Mouse (Mus musculus): ENCODE measurements at regions not wholly inside any gene's neighbourhood (a gene's known extent, or its start where the extent isn't known, plus 50 kb on each side); places are given as distances from the start of the nearest gene placed in this dataset.

DNA sequence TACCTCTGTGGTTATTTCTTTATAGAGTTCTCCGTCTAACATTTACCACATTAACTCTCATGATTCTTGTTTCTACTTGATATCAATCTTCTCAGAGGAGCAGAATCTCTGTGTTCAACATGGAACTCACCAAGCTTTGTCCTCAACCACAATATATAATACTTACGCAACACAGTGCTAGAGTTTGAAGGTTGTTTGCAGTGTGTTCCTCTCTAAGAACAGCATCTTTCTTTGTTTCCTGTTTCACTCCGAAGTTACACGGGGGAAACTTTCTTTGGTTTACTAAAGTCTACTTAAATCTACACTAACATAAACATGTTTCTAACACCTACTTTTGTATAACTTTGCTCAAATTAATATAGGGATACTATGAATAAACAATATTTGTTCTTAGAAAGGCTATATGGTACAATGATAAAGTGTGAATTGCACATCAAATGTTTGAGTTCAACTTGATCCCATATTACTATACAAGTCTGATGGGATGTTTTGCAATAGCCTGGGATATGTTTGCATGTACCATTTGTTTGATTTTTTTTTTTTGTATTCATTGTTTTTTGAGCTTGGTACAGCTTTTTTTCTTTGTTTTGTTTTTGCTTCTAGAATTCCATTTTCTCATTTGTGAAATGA lies 985.2 kb upstream of the Got2 start:
- Histone ChIP-seq H3K9me3 (replicated peaks; ENCODE audit: insufficient read depth, low read length) (no peaks in the 10 kb centered on the region), H3K79me2 (ENCODE audit: control insufficient read depth, insufficient read depth, low read length, poor library complexity) (no peaks in the 10 kb centered on the region), H3K4me1 (ENCODE audit: control insufficient read depth in 1 of 2, insufficient read depth in 2 of 2, low read length in 2 of 2) (no peaks in the 10 kb centered on the region), H3K36me3 (ENCODE audit: control insufficient read depth in 1 of 2, insufficient read depth in 2 of 2, low read length in 2 of 2) (no peaks in the 10 kb centered on the region), H3K9ac (ENCODE audit: control insufficient read depth, low read depth, low read length, poor library complexity, severe bottlenecking) (no peak overlapping the region), H3K27ac (ENCODE audit: control insufficient read depth, low read depth, low read length) (no peak overlapping the region), H3K4me3 (ENCODE audit: control insufficient read depth in 1 of 2, insufficient read depth in 1 of 2, low read depth in 2 of 2, low read length in 2 of 2) (no peak overlapping the region), H3K27me3 (ENCODE audit: control insufficient read depth in 1 of 2, insufficient read depth in 2 of 2, low read length in 2 of 2) (no peaks in the 10 kb centered on the region)
- TF ChIP-seq CTCF (IDR thresholded peaks at IDR 0.05 in 2 of 3, conservative IDR thresholded peaks at IDR 0.05 in 1 of 3; ENCODE audit: control insufficient read depth in 1 of 3, insufficient read depth in 1 of 3, low read depth in 2 of 3, low read length in 3 of 3, poor library complexity in 1 of 3, severe bottlenecking in 1 of 3) (no peak), BHLHE40 (IDR thresholded peaks at IDR 0.05; ENCODE audit: borderline replicate concordance, low read depth, low read length) (no peak), USF1 (IDR thresholded peaks at IDR 0.05; ENCODE audit: low read depth, low read length) (no peak), POLR2AphosphoS2 (IDR thresholded peaks at IDR 0.05; ENCODE audit: low read length) (no peak), CHD2 (IDR thresholded peaks at IDR 0.05; ENCODE audit: low read length) (no peak), ZNF384 (IDR thresholded peaks at IDR 0.05; ENCODE audit: low read depth, low read length) (no peak), ELF1 (IDR thresholded peaks at IDR 0.05; ENCODE audit: low read depth, low read length) (no peak), POLR2A (IDR thresholded peaks at IDR 0.05; ENCODE audit: control insufficient read depth in 1 of 2, insufficient read depth in 1 of 2, low read depth in 1 of 2, low read length in 2 of 2, poor library complexity in 1 of 2) (no peak), HCFC1 (IDR thresholded peaks at IDR 0.05; ENCODE audit: low read depth, low read length) (no peak), JUND (IDR thresholded peaks at IDR 0.05; ENCODE audit: low read depth, low read length) (no peak), EP300 (IDR thresholded peaks at IDR 0.05; ENCODE audit: low read depth in 1 of 2, low read length in 2 of 2) (no peak), RCOR1 (IDR thresholded peaks at IDR 0.05; ENCODE audit: low read depth, low read length) (no peak), GABPA (IDR thresholded peaks at IDR 0.05; ENCODE audit: low read depth, low read length) (no peak), RAD21 (IDR thresholded peaks at IDR 0.05; ENCODE audit: low read depth, low read length) (no peak), SIN3A (IDR thresholded peaks at IDR 0.05; ENCODE audit: low read length) (no peak)
- no peak for DNase-seq (ENCODE audit: low read depth, low spot score)

DNA sequence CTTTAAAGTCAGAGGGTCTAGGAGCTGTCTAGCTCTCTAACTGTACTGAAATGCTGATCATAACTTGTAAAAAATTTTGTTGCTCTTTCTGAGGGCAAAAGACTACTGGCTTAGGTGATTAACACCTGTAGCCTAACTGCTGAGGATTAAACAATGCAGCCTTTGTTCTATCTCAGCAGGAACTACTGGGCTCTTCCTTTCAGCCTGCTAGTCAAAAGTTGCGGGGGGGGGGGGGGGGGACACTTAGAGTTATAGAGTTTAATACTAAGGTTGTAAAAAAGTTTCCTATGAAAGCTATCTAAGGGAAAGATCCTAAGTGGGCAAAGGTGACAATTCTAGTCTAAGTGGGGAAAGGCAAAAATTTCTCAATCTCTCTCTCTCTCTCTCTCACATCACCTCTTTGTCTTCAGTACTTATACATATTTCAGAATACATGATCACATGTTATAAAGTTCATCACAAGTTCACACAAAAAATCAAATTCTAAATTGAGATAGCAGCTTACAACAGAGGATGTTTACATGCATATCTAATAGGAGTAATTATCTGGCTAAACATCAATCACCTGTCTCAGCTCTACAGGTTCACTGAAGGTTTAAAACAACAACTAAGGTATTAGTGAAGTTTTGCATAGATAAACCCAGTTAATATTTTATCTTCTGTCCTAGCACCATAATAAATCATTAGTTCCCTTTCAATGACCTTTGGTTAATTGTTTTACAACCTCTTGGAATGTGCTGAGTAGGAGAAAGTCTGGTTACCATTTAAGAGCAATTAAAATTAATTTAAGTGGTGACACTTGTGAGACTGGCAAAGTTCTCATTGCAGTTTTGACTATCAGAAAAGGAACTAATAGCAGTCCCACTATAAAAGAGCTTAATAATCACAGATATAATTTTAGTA lies 980.1 kb upstream of the Got2 start:
- no peak for TF ChIP-seq TBP (IDR thresholded peaks at IDR 0.05; ENCODE audit: low read depth, low read length)
- TF ChIP-seq RCOR1 (IDR thresholded peaks at IDR 0.05; ENCODE audit: low read depth, low read length) = no peak
- no peak for TF ChIP-seq MYB (IDR thresholded peaks at IDR 0.05; ENCODE audit: low read depth, low read length)
- no peak for TF ChIP-seq GABPA (IDR thresholded peaks at IDR 0.05; ENCODE audit: low read depth, low read length)
- TF ChIP-seq SMC3 (IDR thresholded peaks at IDR 0.05; ENCODE audit: low read depth, low read length) = no peak
- no peak for TF ChIP-seq SIN3A (IDR thresholded peaks at IDR 0.05; ENCODE audit: low read length)
- TF ChIP-seq MAZ (IDR thresholded peaks at IDR 0.05; ENCODE audit: low read depth, low read length) = no peak
- no peak for TF ChIP-seq POLR2AphosphoS5 (IDR thresholded peaks at IDR 0.05; ENCODE audit: borderline replicate concordance, low read depth, low read length)
- H3K27me3 ChIP-seq (ENCODE audit: control insufficient read depth in 1 of 2, insufficient read depth in 2 of 2, low read length in 2 of 2) = no peaks in the 10 kb centered on the region
- no peaks in the 10 kb centered on the region for H3K9me3 ChIP-seq (replicated peaks; ENCODE audit: insufficient read depth, low read length)
- H3K4me3 ChIP-seq (ENCODE audit: control insufficient read depth in 1 of 2, insufficient read depth in 1 of 2, low read depth in 2 of 2, low read length in 2 of 2) = no peak overlapping the region
- DNase-seq (ENCODE audit: low read depth, low spot score) = no peak
- no peaks in the 10 kb centered on the region for H3K4me1 ChIP-seq (ENCODE audit: control insufficient read depth in 1 of 2, insufficient read depth in 2 of 2, low read length in 2 of 2)
- no peak overlapping the region for H3K27ac ChIP-seq (ENCODE audit: control insufficient read depth, low read depth, low read length)
- no peaks in the 10 kb centered on the region for H3K79me2 ChIP-seq (ENCODE audit: control insufficient read depth, insufficient read depth, low read length, poor library complexity)
- no peak overlapping the region for H3K9ac ChIP-seq (ENCODE audit: control insufficient read depth, low read depth, low read length, poor library complexity, severe bottlenecking)
- no peaks in the 10 kb centered on the region for H3K36me3 ChIP-seq (ENCODE audit: control insufficient read depth in 1 of 2, insufficient read depth in 2 of 2, low read length in 2 of 2)
